Mouse (Mus musculus) E14TG2a.4 (cell line): ENCODE measurements around the gene Spns1.

Source experiments
- CTCF ChIP-seq: conservative IDR thresholded peaks from 2 replicates; pipeline ENCODE4 v1.5.1; 2014; ENCODE audit warnings: low read length
- POU5F1 ChIP-seq: IDR thresholded peaks from 2 replicates; pipeline ENCODE4 v1.6.1; 2014; ENCODE audit warnings: low read length, borderline replicate concordance

DNA sequence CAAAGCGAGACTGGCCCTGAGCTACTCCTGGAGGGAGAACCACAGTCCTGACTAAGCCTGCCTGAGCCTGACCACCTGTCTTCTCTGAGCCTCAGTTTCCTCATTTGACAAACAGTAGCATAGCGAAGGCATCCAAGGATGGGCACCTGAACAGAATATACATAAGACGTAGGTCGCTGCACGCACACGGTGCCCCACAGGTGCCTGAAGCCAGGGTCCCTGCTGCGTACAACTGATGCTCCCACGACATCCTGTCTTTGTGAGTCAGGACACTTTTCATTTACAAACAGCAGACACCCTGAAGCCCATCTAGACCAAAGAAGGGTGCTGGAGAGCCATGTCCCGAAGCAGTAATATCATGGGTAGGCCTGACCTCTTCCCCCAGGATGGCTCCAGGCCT, 18.8 kb downstream of the Spns1 start:
- no peak for TF ChIP-seq CTCF
- no peak for TF ChIP-seq POU5F1
